Mouse (Mus musculus) CH12F3 (cell line): ENCODE results near the gene Ago1.

Source experiments
- in situ Hi-C: fragments of 300-500 bp; cut with MboI; formaldehyde crosslinking; loops from 2 replicates; pipeline ENCODE4 v1.14.3; 2020; ENCODE audit warnings: low sequenced_read_pairs

Gene Ago1

DNA sequence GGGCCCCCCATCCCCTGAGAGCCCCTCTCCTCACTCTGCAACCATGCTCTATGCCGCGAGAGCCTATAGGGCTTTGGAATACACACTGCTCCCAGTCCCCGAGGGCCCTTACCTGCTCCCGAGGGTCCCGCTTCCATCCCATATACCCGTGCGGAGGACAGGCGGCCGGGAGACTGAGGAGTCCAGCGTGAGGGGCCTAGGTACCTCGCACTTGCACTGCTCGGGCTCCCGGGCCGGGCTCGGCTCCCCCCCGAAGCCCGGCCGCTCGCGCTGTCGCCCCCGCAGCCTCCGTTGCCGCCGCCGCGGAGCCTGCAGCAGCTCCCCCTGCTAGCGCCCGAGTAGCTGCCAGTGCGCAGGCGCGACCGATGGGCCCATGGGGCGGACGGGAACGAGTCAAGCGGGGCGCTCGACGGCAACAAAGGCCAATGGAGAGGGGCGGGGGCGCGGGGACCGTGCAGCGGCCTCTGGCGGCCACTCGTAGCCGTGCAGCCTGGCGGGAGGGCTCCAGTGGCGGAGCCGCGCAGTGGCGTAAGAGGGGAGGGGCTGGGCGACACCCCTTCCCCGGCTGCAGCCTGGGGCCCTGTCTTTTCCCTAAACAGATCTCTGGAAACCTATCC, at the start of gene Ago1:
TSS of gene Ago1 (minus strand) at position 299 of the 617 bp plus-strand sequence.
- in situ Hi-C loops: no loop called here

DNA sequence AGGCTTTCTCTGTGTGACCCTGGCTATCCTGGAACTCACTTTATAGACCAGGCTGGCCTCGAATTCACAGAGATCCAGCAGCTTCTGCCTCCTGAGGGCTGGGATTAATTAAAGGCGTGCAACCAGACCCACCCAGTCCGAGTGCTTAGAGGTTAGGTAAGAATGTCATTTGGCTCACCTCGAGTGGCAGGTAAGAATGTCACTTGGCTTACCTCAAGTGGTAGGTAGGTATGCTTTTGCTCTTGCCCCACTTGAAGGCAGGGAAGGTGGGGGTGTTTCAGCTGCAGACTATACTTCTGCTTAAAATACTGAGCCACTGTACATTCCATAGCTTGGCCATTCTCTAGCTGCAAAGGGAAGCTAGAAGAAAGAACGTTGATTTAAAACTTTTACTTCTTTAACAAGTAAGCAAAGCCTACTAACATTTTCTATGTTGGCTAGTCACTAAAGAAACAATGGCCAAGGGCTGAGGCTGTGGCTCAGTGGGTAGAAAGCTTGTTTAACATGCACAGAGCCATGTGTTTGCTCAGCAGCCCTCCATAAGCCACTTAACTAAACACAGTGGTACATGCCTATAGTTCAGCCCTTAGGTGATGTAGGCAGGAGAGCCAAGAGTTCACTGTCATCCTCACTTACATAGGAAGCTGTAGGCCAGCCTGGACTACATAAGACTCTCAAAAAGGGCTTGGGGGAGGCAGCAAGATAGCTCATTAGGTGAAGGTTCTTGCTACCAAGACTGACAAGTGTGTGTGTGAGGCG, 44.1 kb upstream of the Ago1 start:
- in situ Hi-C loops: no loop called here

DNA sequence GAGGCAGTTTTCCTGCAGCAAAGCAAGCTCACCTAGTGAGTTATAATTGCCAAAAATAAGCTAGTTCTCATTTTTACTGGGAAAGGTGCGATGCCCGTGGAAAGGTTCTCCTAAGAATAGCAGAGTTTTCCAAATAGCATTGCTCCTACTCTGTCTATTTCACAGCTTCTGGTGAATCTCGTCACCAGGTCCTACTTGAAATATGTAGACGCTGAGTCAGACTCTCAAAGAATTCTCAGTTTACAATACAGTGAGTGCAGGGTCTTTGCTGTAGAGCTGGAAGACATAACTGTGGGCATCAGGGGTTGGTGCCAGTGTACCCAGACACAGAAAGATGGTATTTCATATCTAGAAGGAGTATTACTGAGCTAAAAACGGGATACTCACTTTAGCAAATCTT, 42.6 kb upstream of the Ago1 start:
- in situ Hi-C loops: no loop called here

DNA sequence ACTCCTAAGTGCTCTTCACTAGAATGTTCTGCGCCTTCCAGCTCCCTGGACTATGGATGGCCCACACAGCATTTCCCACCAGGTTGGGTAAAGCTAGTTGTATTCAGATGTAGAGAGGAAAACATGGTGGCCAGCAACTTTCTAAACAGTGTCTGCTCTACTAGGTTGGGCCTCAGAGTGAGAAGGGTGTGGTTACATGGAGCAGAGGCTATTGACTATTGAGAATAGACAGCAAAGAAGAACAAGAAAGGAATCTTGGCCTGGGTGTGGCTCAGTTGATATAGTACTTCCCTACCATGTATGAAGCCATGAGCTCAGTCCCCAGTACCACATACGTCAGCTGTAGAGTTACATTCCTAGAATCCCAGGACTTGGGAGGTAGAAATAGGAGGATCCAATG, 40.7 kb upstream of the Ago1 start:
- in situ Hi-C loops: no loop called here

DNA sequence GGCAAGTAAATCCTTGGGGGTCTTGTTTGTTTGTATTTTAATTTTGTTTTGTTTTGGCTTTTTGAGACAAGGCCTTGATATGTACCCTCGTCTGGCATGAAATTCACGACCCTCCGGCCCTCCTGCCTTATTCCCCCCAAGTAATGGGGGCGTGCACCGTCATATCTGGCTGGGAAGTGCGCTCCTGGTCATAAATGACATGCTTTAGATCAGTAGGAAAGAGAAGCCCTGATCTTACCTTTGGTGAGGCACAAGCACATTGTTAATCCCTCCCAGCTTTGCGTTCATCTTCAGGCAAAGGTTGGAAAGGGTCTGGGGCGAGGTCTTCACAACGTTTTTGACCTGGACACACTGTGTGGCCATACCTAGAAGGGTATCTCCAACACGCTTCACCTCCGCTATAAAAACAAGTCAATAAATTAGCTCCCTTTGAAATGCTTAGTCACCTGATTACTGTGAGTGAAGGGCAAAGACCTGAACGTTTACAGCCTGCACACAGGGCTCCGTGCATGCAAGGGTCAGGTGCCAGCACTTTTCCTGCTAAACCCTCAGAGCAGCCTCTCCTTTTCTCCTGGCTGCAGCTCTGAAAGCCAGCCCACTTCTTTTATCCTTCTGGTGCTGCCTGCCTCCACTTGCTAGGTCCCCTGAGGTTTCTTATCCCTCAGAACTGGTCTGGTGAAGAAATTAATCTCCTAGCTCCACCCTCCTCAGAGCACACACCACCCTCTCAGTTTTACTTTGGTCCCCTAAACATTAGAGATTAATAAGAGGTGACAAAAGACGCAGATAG, 39.9 kb upstream of the Ago1 start:
- in situ Hi-C loops: no loop called here

DNA sequence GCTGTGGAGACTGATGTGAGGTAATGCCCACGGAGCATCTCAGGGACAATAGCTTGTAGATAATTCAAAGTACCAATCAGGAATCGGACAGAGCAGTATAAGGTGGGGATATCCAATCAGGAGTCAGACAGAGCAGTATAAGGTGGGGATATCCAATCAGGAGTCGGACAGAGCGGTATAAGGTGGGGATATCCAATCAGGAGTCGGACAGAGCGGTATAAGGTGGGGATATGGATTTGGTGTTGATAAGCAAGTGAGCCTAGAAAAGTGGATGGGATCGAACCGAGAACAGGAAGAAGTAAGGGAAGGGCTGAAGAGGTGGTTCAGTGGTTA, 34.6 kb upstream of the Ago1 start:
- in situ Hi-C loops: no loop called here

DNA sequence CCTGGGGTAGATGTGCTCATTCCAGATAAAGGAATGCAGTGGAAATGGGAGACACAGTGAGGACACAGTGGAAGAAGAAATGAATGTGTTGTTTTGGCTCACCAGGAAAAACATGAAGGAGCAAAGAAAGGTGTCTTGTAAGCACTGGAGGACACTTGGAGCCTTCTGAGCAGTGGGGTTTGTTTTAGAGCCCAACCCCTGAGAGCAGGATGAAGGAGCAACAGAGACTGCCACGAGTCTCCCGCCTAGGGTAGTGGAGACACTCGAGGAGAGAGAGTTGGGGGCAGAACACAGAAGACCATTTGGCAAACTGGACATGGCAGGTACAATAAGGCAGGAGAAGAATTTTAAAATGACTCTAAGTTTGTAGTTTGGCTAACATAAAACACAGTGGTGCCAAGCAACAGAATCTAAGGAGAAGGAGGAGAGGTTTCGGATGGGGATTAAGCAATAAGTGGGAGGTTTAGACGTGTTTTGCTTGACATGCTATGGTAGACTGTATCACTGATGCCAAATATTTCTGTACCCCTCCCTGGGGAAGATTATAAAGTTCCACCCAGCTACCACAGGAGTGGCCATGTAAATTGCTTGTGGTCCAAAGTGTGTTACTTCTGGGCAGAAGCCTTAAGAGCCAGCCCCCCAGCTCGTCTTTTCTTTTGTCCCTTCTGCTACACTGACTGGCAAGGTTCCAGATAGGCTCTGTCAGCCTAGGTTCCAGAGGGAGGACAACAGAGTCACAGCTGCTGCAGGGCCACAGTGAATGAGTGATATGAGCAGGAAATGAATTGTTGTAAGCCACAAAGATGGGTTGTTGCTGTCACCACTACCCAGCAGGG, 34.0 kb upstream of the Ago1 start:
- in situ Hi-C loops: no loop called here

DNA sequence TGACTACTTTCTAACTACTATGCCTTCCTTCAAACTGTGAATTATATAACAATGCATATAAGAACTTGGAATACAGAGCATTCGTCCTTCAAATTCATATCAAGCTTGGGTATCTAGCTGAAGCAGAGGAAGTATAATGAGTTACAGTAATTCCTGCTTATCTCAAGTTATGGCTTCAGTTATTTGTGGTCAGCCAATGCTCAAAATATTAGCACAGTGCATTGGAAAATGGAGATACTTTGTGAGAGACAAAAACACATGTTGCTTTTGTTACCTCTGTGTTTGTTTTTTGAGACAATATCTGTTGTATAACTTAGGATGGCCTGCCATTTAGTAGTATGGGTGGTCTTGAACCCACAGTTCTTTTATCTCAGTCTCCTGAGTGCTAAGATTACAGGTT, 30.2 kb upstream of the Ago1 start:
- in situ Hi-C loops: no loop called here

DNA sequence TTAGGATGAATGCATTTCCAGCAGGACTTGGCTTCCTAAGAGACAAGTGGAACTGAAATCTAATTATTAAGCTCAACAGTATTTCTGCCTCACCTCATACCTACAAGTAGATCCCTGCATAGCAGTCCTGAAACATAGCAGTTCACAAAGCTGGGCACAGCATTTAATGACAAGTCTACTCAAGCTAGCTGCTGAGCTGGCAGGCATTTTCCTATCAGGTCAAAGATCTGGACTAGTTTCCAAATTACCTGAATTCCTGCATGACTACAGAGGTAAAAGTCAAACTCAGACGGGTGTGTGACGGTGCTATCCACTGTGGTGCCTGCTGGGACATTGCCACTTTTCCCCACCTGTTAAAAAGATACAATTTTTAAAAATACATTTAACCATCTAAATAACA, 28.6 kb upstream of the Ago1 start:
- in situ Hi-C loops: no loop called here

DNA sequence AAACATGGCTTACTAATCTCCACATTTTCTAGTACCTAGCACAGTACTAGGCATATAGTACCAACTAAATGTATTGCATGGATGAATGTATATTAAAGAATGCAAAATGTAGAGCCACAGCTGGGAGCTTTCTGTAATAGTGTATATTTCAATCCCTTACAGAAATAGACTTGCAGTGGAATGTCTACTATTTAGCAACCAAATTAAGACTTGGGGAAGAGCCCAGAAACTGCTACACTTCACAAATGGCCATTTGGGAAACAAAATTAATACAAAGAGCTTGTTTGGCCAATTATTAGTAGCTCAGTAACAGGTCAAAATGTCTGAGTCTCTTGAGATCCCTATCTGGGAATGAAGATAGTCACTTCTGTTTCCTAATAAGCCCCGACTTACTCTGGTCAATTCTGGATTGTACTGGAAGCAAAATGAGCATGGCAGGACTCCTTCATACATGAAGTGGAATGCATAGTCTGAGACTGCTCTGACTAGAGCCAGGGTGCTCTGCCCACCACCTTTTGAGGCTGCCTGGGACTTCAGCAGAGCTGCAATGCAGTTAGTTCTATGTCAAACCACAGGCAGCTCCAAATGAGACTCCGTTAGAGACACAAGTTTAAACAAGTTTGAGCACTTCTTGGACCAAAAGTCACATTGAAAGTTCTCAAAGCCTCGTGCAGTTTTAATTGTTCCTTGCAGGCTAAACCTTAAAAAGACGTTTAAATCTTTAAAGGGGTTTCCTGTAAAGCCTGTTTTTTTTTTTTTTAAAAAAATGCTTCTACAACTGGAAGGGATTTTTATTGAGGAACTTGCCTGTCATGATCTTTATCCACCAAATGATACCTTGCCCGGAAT, 27.8 kb upstream of the Ago1 start:
- in situ Hi-C loops: no loop called here

DNA sequence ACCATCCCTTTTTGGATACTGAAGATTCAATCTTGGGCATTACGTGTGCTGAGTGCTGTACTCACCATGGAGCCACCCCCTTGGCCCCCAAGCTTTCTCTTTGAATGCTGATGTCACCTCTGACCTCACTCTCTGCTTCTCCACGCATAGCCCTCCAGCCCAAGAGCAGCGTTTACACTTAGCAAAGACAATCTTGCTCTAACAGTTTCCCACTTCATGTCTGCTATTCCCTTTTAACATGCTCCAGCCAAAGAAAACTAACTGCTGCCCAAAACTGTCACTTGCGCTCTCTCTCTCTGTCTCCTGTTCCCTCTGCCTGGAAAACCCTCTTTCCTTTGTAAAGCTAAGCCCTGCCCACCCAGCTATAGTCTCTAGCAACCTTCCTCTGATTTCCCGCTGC, 27.1 kb upstream of the Ago1 start:
- in situ Hi-C loops: no loop called here

DNA sequence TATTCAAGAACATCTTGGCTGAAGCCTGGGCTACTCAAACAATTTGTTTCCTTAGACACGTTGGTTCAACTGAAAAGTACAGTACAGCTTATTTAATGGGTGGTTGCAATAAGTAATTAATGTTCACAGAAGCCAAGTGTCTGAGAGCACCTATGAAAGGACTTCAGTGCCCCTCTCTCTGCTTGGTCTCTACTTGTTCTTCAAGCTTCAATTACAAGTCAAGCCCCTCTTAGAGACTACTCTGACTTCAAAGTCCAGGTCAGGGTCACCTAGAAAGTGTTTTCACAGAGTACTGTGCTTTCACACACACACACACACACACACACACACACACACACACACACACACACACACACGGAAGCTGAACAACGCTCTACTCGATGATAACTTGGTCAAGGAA, 25.0 kb upstream of the Ago1 start:
- in situ Hi-C loops: no loop called here

DNA sequence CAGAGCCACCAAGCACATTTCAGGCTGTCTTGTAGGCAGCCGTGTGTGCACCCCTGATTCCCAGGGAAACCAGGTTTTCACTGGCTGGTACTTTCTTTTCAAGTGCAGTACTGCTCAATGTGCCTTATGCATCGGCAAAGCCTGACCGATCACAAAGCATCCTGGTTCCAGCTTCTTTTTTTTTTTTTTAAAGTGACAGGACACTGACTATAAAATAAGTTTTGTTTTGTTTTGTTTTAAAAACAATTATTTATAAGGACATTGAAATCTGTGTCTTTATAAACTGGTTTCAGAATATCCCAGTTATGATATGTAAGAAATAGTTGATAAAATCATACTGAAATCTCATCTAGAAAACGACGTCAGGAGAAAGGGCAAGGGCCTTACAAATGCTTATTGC, 23.6 kb upstream of the Ago1 start:
- in situ Hi-C loops: no loop called here

DNA sequence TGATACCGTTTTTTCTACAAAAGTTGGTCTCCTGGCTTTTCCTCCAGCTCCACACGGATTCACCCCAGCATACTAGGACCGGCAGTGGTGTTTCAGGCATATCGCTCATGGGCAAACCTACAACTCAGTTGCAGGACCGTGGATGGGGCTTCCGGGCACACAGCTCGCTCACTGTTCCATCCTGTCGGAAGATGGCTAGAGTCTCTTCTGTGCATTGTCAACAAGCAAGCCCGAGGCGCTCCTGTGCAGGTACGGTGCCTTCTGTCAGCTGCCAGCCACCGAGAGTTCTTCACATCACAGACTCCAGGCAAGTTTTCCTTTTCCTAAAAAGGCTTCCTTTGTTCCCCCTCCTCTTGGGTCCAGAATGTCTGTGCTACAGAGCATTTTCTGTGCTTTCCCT, 22.3 kb upstream of the Ago1 start:
- in situ Hi-C loops: no loop called here

DNA sequence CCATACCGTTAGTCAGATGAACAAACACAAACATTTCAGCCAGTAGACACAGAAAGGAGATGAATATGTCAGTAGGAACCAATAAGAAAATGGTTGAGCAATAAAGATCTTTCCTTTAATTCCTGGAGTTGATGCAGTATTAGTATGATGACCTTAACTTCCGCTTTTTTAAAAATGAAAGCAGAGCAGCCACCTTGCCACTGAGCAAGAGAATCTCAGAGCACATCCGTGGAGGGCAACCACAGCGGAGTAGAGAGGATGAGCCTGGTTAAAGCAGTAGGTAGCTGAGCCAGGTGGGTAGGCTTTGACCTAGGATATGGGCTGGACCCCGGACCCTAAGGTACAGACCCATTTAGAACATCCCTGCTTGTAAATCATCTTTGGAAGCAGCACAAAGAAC, 21.4 kb upstream of the Ago1 start:
- in situ Hi-C loops: no loop called here

DNA sequence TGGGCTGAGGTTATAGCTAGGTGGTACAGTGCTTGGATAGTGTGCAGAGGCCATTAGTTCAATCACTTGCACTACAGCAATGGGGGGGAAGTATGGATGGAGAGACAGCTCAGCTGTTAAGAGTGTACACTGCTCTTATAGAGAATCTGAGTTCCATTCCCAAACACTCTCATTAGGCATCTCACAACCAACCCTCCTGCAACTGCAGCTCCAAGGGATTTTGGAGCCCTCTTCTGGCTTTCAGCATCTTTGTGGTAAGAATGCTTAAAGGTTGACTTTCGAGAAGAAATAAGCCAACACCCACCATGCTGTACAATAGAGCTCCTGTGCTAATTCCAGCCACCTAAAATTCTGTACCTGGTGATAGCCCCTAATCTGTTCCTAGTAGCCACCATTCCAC, 17.8 kb upstream of the Ago1 start:
- in situ Hi-C loops: no loop called here

DNA sequence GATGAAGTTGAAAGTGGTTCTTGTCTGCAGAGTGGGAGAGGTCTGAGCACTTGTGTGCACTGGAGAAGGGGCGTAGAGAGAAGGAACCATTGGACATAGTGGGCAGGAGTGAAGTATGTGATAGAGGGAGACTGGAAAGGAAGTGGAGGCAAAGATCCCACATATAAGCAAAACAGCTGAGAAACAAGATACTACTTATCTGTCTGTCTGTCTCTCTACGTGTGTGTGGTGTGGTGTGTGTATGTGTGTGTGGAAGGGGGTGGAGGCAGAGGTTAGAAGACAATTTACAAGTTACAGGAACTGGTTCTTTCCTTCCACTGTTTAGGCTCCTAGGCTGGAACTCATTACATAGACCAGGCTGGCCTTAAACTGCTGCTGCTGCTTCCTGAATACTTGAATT, 16.7 kb upstream of the Ago1 start:
- in situ Hi-C loops: no loop called here

DNA sequence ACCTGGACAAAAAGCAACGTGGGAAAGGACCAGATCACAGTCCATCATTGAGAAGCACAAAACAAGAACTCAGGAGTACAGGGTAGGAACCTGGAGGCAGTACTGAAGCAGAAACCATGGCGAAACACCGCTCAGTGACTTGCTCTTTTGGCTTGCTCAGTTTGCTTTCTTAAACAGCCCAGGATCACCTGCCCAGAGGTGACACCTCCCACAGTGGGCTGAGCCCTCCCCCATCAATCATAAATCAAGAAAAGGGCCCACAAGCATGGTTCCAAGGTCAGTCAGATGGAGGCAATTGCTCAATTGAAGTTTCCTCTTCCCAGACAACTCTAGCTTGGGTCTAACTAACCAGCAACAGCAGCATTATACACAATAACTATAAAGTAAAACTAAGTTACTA, 15.5 kb upstream of the Ago1 start:
- in situ Hi-C loops: no loop called here

DNA sequence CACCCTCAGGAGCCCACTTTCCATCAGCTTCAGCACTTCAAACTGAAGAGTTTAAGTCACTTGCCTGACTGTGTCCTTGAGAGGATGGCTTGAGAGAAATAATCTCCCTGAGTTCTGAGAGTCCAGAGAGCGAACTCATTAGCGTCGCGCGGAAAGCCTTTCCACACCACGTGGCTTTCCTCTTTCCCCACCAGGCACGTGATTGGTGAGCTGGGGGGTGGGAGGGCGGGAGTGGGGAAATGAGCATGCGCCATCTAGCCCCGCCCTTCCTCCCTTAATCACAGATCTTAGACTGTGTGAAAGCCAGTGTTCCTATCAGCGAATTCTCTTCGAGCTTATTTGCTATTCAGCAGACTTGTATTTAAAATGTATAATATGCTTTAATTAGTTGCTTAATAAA, 14.6 kb upstream of the Ago1 start:
- in situ Hi-C loops: no loop called here

DNA sequence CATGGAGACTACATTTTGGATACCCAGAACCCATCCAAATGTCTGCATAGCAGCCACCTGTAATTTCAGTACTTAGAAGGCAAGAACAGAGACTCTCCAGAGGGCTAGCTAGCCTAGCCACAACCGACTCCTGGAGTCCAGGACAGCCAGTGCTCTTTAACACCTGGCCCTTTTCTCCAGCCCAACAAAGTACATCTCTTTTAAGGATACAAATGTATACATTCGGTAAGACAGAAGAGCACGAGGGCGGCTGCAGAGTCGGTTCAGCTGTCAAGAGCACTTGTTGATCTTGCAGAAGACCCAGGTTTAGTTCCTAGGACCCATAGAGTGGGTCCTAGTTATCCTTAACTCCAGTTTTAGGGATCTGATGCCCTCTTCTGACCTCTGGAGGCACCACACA, 13.1 kb upstream of the Ago1 start:
- in situ Hi-C loops: no loop called here
